Mouse (Mus musculus): ENCODE data around the gene Dennd2a.

GRCm38 (mm10) chr6:39419851-39420721, 137.6 kb downstream of the Dennd2a start, which contains the start of gene Mkrn1:
- TF ChIP-seq ZNF384 (IDR thresholded peaks at IDR 0.05; ENCODE audit: low read depth, low read length) (no peak), HCFC1 (IDR thresholded peaks at IDR 0.05; ENCODE audit: borderline replicate concordance, insufficient read depth, low read length) (0 out of 2 replicates have a peak, but pooled peaks have one; percentile 3), ZC3H11A (IDR thresholded peaks at IDR 0.05; ENCODE audit: borderline replicate concordance, low read depth, low read length) (no peak), CHD2 (IDR thresholded peaks at IDR 0.05; ENCODE audit: low read depth, low read length) (0 out of 2 replicates have a peak, but pooled peaks have one; percentile 3), MAFK (IDR thresholded peaks at IDR 0.05; ENCODE audit: insufficient read depth, low read depth, low read length) (no peak)
